Mouse (Mus musculus): ENCODE data around the gene Shpk.

GRCm38 (mm10) chr11:73232513-73232912 lies 33.3 kb downstream of the Shpk start:
- TF ChIP-seq POLR2A (IDR thresholded peaks at IDR 0.05; ENCODE audit: extremely low read depth, insufficient read depth, low read length) (no peak), CTCF (IDR thresholded peaks at IDR 0.05; ENCODE audit: low read depth, low read length) (no peak)

Data from liver, adult 2 months (tissue).